In the genomic region with DNA sequence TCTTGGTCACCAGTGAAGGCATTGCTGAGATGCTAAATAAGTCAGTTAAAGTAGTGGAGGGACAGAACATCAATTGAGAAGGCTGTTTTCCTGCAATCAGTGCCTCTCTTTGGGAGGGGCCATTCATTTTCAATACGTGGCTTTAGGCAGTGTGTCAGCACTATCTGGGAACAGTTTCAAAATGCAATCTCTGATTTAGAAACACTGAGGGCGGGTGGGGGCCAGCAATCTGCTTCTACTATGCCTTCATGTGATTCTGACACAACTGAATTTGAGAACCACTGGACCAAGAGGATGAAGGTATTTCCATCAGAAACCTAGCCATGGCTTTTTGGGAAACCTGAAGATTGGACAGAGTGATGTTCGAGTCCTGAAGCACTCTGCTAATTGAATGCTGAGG, we compare ENCODE assay signal across 10 mouse cellular contexts. TPM values are rescaled to one million over a fixed set of nuclear protein-coding genes. Genes with fewer than 3 reads are reported as not detected.
DNase-seq lines count a peak whose midpoint lies in the region; ATAC-seq and TF ChIP-seq lines count a peak whose summit lies in the region.
"Had no signal": no experiment of that assay in that cellular context is flagged by ENCODE, and none has a peak within 500 bp of the region (broad histone marks: within the 10 kb centered on the region; RNA-seq: fewer than 3 reads in every experiment).

No protein-coding gene starts in this region.

- no peaks in the 10 kb centered on the region for H3K4me1 ChIP-seq in hindbrain, embryonic 16.5 days (ENCODE audit: control insufficient read depth, insufficient read depth, low read depth, low read length)
- no peaks in the 10 kb centered on the region for H3K4me1 ChIP-seq in hindbrain, embryonic 11.5 days (replicated peaks; ENCODE audit: control insufficient read depth, insufficient read depth, low read length)
- no peaks in the 10 kb centered on the region for H3K4me1 ChIP-seq in forebrain, postnatal 0 days (ENCODE audit: insufficient read depth)

- no peaks in the 10 kb centered on the region for H3K36me3 ChIP-seq in hindbrain, embryonic 16.5 days (ENCODE audit: control insufficient read depth, insufficient read depth, low read length)
- no peaks in the 10 kb centered on the region for H3K36me3 ChIP-seq in hindbrain, embryonic 11.5 days (ENCODE audit: control insufficient read depth, insufficient read depth, low read length)
- no peaks in the 10 kb centered on the region for H3K36me3 ChIP-seq in forebrain, postnatal 0 days (ENCODE audit: insufficient read depth)

- 67% methylated on average over 3 of the region's 3 CpGs for WGBS in hindbrain, embryonic 16.5 days
- WGBS in hindbrain, embryonic 11.5 days, result 83% methylated on average over 3 of the region's 3 CpGs
- WGBS in forebrain, postnatal 0 days, result 43% methylated on average over 3 of the region's 3 CpGs

- H3K9ac ChIP-seq in hindbrain, embryonic 16.5 days (ENCODE audit: low read depth, low read length), result no peak overlapping the region
- H3K9ac ChIP-seq in hindbrain, embryonic 11.5 days (ENCODE audit: low read depth, low read length), result no peak overlapping the region
- no peak overlapping the region for H3K9ac ChIP-seq in forebrain, postnatal 0 days

- no peaks in the 10 kb centered on the region for H3K9me3 ChIP-seq in hindbrain, embryonic 16.5 days (ENCODE audit: control insufficient read depth, low read length)
- H3K9me3 ChIP-seq in hindbrain, embryonic 11.5 days (ENCODE audit: control insufficient read depth, low read length), result no peaks in the 10 kb centered on the region
- H3K9me3 ChIP-seq in forebrain, postnatal 0 days (ENCODE audit: low read length), result no peaks in the 10 kb centered on the region

- peak; percentile 40 for DNase-seq in adrenal gland, adult 2 months
- no peak for DNase-seq in adrenal gland, postnatal 36 days
- DNase-seq in hindbrain, embryonic 11.5 days (ENCODE audit: low spot score), result no peak
- peak; percentile 52 for DNase-seq in forebrain, postnatal 0 days
- DNase-seq in left cerebral cortex, postnatal 25 days (ENCODE audit: low spot score in 2 of 2), result peak; percentile 40 to 88
- no peak for DNase-seq in urinary bladder, postnatal 10 days (ENCODE audit: low spot score)
- DNase-seq in gastrocnemius, postnatal 25 days, result no peak

- H3K4me3 ChIP-seq in hindbrain, embryonic 16.5 days (ENCODE audit: low read length), result no peak overlapping the region
- H3K4me3 ChIP-seq in hindbrain, embryonic 11.5 days (ENCODE audit: low read depth, low read length), result no peak overlapping the region
- H3K4me3 ChIP-seq in forebrain, postnatal 0 days (ENCODE audit: low read depth, low read length), result no peak overlapping the region

- intact Hi-C loops in left cerebral cortex, postnatal 25 days (cut with DNase I), result no loop called here

- H3K4me2 ChIP-seq in hindbrain, embryonic 16.5 days (ENCODE audit: low read length), result no peak overlapping the region
- H3K4me2 ChIP-seq in hindbrain, embryonic 11.5 days (replicated peaks; ENCODE audit: low read depth, low read length), result no peak overlapping the region
- no peak overlapping the region for H3K4me2 ChIP-seq in forebrain, postnatal 0 days (ENCODE audit: low read depth)

- ATAC-seq in hindbrain, embryonic 16.5 days, result 0 out of 2 replicates have a peak, but pooled peaks have one; percentile 28
- no peak for ATAC-seq in hindbrain, embryonic 11.5 days (ENCODE audit: low FRiP score)
- ATAC-seq in forebrain, postnatal 0 days, result peak; percentile 69

- H3K27me3 ChIP-seq in hindbrain, embryonic 16.5 days (replicated peaks; ENCODE audit: control insufficient read depth, insufficient read depth, low read length), result no peaks in the 10 kb centered on the region
- H3K27me3 ChIP-seq in hindbrain, embryonic 11.5 days (ENCODE audit: control insufficient read depth, insufficient read depth, low read length), result no peaks in the 10 kb centered on the region
- no peaks in the 10 kb centered on the region for H3K27me3 ChIP-seq in forebrain, postnatal 0 days (ENCODE audit: insufficient read depth, low read length)

- no peak for TF ChIP-seq CTCF in forebrain, postnatal 0 days (IDR thresholded peaks at IDR 0.05; ENCODE audit: low read depth)

- H3K27ac ChIP-seq in hindbrain, embryonic 16.5 days (ENCODE audit: low read depth, low read length), result no peak overlapping the region
- H3K27ac ChIP-seq in hindbrain, embryonic 11.5 days (ENCODE audit: low read depth, low read length), result no peak overlapping the region
- H3K27ac ChIP-seq in forebrain, postnatal 0 days (ENCODE audit: low read depth, low read length), result no peak overlapping the region

RNA-seq across cellular contexts. Expression of a gene that starts 28.1 kb away (rescaled TPM):
- not detected for total RNA-seq in adrenal gland, adult 2 months (2021)
- polyA plus RNA-seq in adrenal gland, adult 2 months (2012; rRNA removed), result not detected in 2 replicates
- total RNA-seq in adrenal gland, postnatal 36 days (2021), result not detected
- 0.10 and 0.20 TPM in 2 replicates for polyA plus RNA-seq in hindbrain, embryonic 16.5 days (2015; fragmentation: Nextera tagmentation; extraction: Ambion mirVana)
- not detected in 2 replicates for polyA plus RNA-seq in hindbrain, embryonic 11.5 days (2014; fragmentation: Nextera tagmentation; extraction: Ambion mirVana)
- total RNA-seq in forebrain, postnatal 0 days (2014; rRNA removed), result 0.15 and 0.38 TPM in 2 replicates
- 0.15 TPM in 2 replicates for polyA plus RNA-seq in forebrain, postnatal 0 days (2015; fragmentation: Nextera tagmentation; extraction: Ambion mirVana)
- under 1 TPM in 1 of 2 experiments, not detected in 1; 0.21 TPM for total RNA-seq in left cerebral cortex, postnatal 25 days (2021)
- 1 to 10 TPM; 1.2 to 2.0 TPM for total RNA-seq in gastrocnemius, postnatal 25 days (2021)
- total RNA-seq: megakaryocyte progenitor cell, adult 5-6 weeks had no signal
- polyA plus RNA-seq: limb, embryonic 11.5 days had no signal

RNA-seq across cellular contexts. Expression of a gene that starts 30.4 kb away (rescaled TPM):
- under 1 TPM in 1 of 2 experiments, not detected in 1; 0.06 TPM for total RNA-seq in adrenal gland, adult 2 months (2021)
- 0.01 TPM in 1 of 2 replicates, not detected in the other for polyA plus RNA-seq in adrenal gland, adult 2 months (2012; rRNA removed)
- total RNA-seq in adrenal gland, postnatal 36 days (2021), result under 1 TPM in 1 of 2 experiments, not detected in 1; 0.10 TPM
- polyA plus RNA-seq in hindbrain, embryonic 16.5 days (2015; fragmentation: Nextera tagmentation; extraction: Ambion mirVana), result 0.06 and 0.40 TPM in 2 replicates
- polyA plus RNA-seq in hindbrain, embryonic 11.5 days (2014; fragmentation: Nextera tagmentation; extraction: Ambion mirVana), result 0.17 and 0.20 TPM in 2 replicates
- 0.19 and 0.77 TPM in 2 replicates for total RNA-seq in forebrain, postnatal 0 days (2014; rRNA removed)
- 0.05 and 0.07 TPM in 2 replicates for polyA plus RNA-seq in forebrain, postnatal 0 days (2015; fragmentation: Nextera tagmentation; extraction: Ambion mirVana)
- total RNA-seq in left cerebral cortex, postnatal 25 days (2021), result 1 to 10 TPM; 2.6 to 2.7 TPM
- total RNA-seq in gastrocnemius, postnatal 25 days (2021), result 100 to 1,000 TPM; 158 to 162 TPM
- total RNA-seq: megakaryocyte progenitor cell, adult 5-6 weeks had no signal

RNA-seq across cellular contexts. Expression of a gene that starts 47.9 kb away (rescaled TPM):
- total RNA-seq in adrenal gland, adult 2 months (2021), result 10 to 100 TPM in 1 of 2 experiments, 1 to 10 TPM in 1; 9.8 to 11.0 TPM
- polyA plus RNA-seq in adrenal gland, adult 2 months (2012; rRNA removed), result 0.69 and 1.4 TPM in 2 replicates
- 10 to 100 TPM; 12.9 to 13.1 TPM for total RNA-seq in adrenal gland, postnatal 36 days (2021)
- 6.4 and 7.9 TPM in 2 replicates for polyA plus RNA-seq in hindbrain, embryonic 16.5 days (2015; fragmentation: Nextera tagmentation; extraction: Ambion mirVana)
- polyA plus RNA-seq in hindbrain, embryonic 11.5 days (2014; fragmentation: Nextera tagmentation; extraction: Ambion mirVana), result 12.4 and 17.0 TPM in 2 replicates
- total RNA-seq in forebrain, postnatal 0 days (2014; rRNA removed), result 2.5 and 7.2 TPM in 2 replicates
- 5.1 and 6.2 TPM in 2 replicates for polyA plus RNA-seq in forebrain, postnatal 0 days (2015; fragmentation: Nextera tagmentation; extraction: Ambion mirVana)
- total RNA-seq in left cerebral cortex, postnatal 25 days (2021), result 1 to 10 TPM; 5.8 to 7.3 TPM
- 1 to 10 TPM; 1.5 to 1.8 TPM for total RNA-seq in gastrocnemius, postnatal 25 days (2021)

RNA-seq across cellular contexts. Expression of a gene that starts 49.5 kb away (rescaled TPM):
- 10 to 100 TPM in 1 of 2 experiments, 1 to 10 TPM in 1; 5.5 to 12.6 TPM for total RNA-seq in adrenal gland, adult 2 months (2021)
- polyA plus RNA-seq in adrenal gland, adult 2 months (2012; rRNA removed), result 0.51 and 0.68 TPM in 2 replicates
- 10 to 100 TPM in 1 of 2 experiments, 1 to 10 TPM in 1; 6.5 to 15.9 TPM for total RNA-seq in adrenal gland, postnatal 36 days (2021)
- polyA plus RNA-seq in hindbrain, embryonic 16.5 days (2015; fragmentation: Nextera tagmentation; extraction: Ambion mirVana), result 8.4 and 8.5 TPM in 2 replicates
- 10.2 and 13.4 TPM in 2 replicates for polyA plus RNA-seq in hindbrain, embryonic 11.5 days (2014; fragmentation: Nextera tagmentation; extraction: Ambion mirVana)
- total RNA-seq in forebrain, postnatal 0 days (2014; rRNA removed), result 6.4 and 7.5 TPM in 2 replicates
- 4.6 and 5.0 TPM in 2 replicates for polyA plus RNA-seq in forebrain, postnatal 0 days (2015; fragmentation: Nextera tagmentation; extraction: Ambion mirVana)
- total RNA-seq in left cerebral cortex, postnatal 25 days (2021), result 1 to 10 TPM; 6.0 to 6.2 TPM
- 1 to 10 TPM; 1.8 TPM for total RNA-seq in gastrocnemius, postnatal 25 days (2021)

Comparison
In these comparisons a context has a peak if more than half of its experiments do, and no peak if none do; other contexts are left out.
1. DNase-seq: peak in adrenal gland, adult 2 months (single experiment), forebrain, postnatal 0 days (single experiment) and left cerebral cortex, postnatal 25 days (2 of 2); none in adrenal gland, postnatal 36 days (0 of 2), hindbrain, embryonic 11.5 days (single experiment), urinary bladder, postnatal 10 days (single experiment) and gastrocnemius, postnatal 25 days (single experiment).
2. RNA of a gene that starts 30.4 kb away (total RNA-seq): 158 to 162 TPM in gastrocnemius, postnatal 25 days; 2.6 to 2.7 TPM in left cerebral cortex, postnatal 25 days, 0.19 to 0.77 TPM in forebrain, postnatal 0 days, 0.10 TPM in adrenal gland, postnatal 36 days and 0.06 TPM in adrenal gland, adult 2 months; every median in the first group is over 10 times any median in the second.